Mouse (Mus musculus) heart, adult 2 months (tissue): ENCODE results near the gene Lamtor1. TPM values are rescaled to one million over a fixed set of nuclear protein-coding genes. Genes with fewer than 3 reads are reported as not detected.
A peak's percentile ranks its signal among the peaks of the same experiment; 100 is the strongest.

Source experiments
- DNase-seq, 2 experiments: peaks; one replicate each; pipeline ENCODE4 v3.0.0; 2021
- H3K27ac ChIP-seq: fragments of 200-600 bp; 2 replicates; pipeline ENCODE4 v1.8.1; 2022
- H3K27me3 ChIP-seq: fragments of 200-500 bp; 2 replicates; pipeline ENCODE4 v1.6.1; 2012; ENCODE audit warnings: mild to moderate bottlenecking, low read length, inconsistent platforms, mixed read lengths; ENCODE audit not compliant: control insufficient read depth, insufficient read depth
- H3K36me3 ChIP-seq: fragments of 200-500 bp; 2 replicates; pipeline ENCODE4 v1.6.1; 2012; ENCODE audit warnings: low read length, inconsistent platforms; ENCODE audit not compliant: control insufficient read depth, insufficient read depth
- H3K4me1 ChIP-seq: fragments of 200-500 bp; 2 replicates; pipeline ENCODE4 v1.6.1; 2011; ENCODE audit warnings: low read length; ENCODE audit not compliant: control insufficient read depth, insufficient read depth
- H3K4me3 ChIP-seq: fragments of 200-600 bp; 2 replicates; pipeline ENCODE4 v1.8.1; 2022
- H3K79me2 ChIP-seq: fragments of 200-500 bp; replicated peaks from 2 replicates; pipeline ENCODE4 v1.6.1; 2012; ENCODE audit warnings: mild to moderate bottlenecking, inconsistent platforms, low read length, moderate library complexity, mixed read lengths; ENCODE audit not compliant: control insufficient read depth, insufficient read depth
- H3K9ac ChIP-seq: fragments of 200-500 bp; 2 replicates; pipeline ENCODE4 v1.6.1; 2012; ENCODE audit warnings: low read depth, mild to moderate bottlenecking, control low read depth, inconsistent platforms, low read length, mixed read lengths
- CTCF ChIP-seq: fragments of 200-600 bp; IDR thresholded peaks from 2 replicates; pipeline ENCODE4 v1.8.1; 2022; ENCODE audit warnings: antibody characterized with exemption, mild to moderate bottlenecking, moderate library complexity
- EP300 ChIP-seq: fragments of 200-500 bp; IDR thresholded peaks from 2 replicates; pipeline ENCODE4 v1.6.1; 2011; ENCODE audit warnings: low read depth, low read length, control low read depth; ENCODE audit not compliant: insufficient read depth
- POLR2A ChIP-seq: fragments of 200-500 bp; IDR thresholded peaks from 2 replicates; pipeline ENCODE4 v1.6.1; 2011; ENCODE audit warnings: mild to moderate bottlenecking, low read depth, low read length, control low read depth; ENCODE audit not compliant: insufficient read depth
- WGBS: fragments of 180-500 bp; shearing (Covaris S2); methylation state at CpG from one replicate; pipeline ENCODE4 v1.1.7; 2018; 5-methylcytosine and 5-hydroxymethylcytosine counted together
- intact Hi-C: fragments of 180-260 bp; cut with DNase I; formaldehyde crosslinking; loops from one replicate; pipeline ENCODE4 v1.15.1; 2025
- polyA plus RNA-seq: library from polyadenylated mRNA; depleted of rRNA; stranded (reverse); fragments of >200 nt; gene quantifications from 2 replicates; pipeline ENCODE4 v1.2.3, GENCODE M21; 2012
- total RNA-seq, 2 experiments: library from RNA; stranded (reverse); gene quantifications; 2 replicates each; pipeline ENCODE4 v1.2.3; 2021

Gene Lamtor1
- total and polyA plus RNA-seq, 3 experiments: 104 to 244 (median 125) TPM

- Histone ChIP-seq H3K27ac (peak within 1 kb of the TSS; percentile 98), H3K79me2 (peaks cover 2% of the 10 kb centered on the region; the same call in 1 of the 2 replicates), H3K36me3 (no peaks in the 10 kb centered on the region), H3K27me3 (no peaks in the 10 kb centered on the region), H3K4me1 (peaks cover 7% of the 10 kb centered on the region), H3K4me3 (peak within 1 kb of the TSS; percentile 99), H3K9ac (peak within 1 kb of the TSS; percentile 88)
- intact Hi-C loops: loop anchor here (2.0 to 10.0 kb wide), 2 partner anchors 63 to 601 kb away; partner anchors contain the start of gene Atg16l2
- TF ChIP-seq CTCF (no peak), POLR2A (no peak), EP300 (no peak)
- 4% methylated on average over 11 of the region's 11 CpGs for WGBS
- no peak for DNase-seq
Measured at GRCm38 (mm10) chr7:101906287-101906681, 580 bp downstream of the Lamtor1 start, which contains the start of gene Tomt. Gene Tomt, minus strand, starts transcription at chr7:101906359.

DNA sequence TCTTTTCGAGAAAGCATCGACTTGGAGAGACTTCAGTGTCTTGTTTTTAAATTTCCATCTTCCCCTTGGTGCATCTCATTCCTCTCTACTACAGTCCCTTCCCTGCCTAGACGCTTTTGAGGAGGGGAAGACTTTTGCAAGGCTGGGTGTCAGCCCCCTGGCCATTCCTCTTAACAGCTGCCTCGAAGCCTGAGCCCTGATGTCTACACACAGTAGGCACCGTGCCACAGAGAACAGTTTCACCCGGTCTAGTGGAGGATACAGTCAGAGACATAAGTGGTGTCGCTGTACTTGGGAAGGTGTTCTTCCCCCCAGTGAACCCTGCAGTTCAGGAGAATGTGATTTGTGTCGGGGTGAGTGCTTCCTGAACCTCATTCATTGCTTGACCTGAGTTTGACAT, 992 bp downstream of the Lamtor1 start:
- TF ChIP-seq EP300: no peak

GRCm38 (mm10) chr7:101908367-101908766, 2.7 kb downstream of the Lamtor1 start:
- Histone ChIP-seq H3K4me3 (no peak overlapping the region), H3K9ac (peak overlapping the region; percentile 0; the same call in 1 of the 2 replicates)
- intact Hi-C loops: loop anchor here (2.0 to 10.0 kb wide), 2 partner anchors 22 to 604 kb away; partner anchors contain the start of gene Atg16l2

More for the DNA sequence above, 992 bp downstream of the Lamtor1 start:
- Histone ChIP-seq H3K4me1 (peaks cover 7% of the 10 kb centered on the region), H3K27ac (no peak overlapping the region; the same call in 1 of the 2 replicates), H3K4me3 (peak overlapping the region; percentile 99), H3K9ac (peak overlapping the region; percentile 88), H3K27me3 (no peaks in the 10 kb centered on the region), H3K36me3 (no peaks in the 10 kb centered on the region), H3K79me2 (peaks cover 2% of the 10 kb centered on the region; the same call in 1 of the 2 replicates)
- intact Hi-C loops: loop anchor here (2.0 to 10.0 kb wide), 2 partner anchors 62 to 602 kb away; partner anchors contain the start of gene Atg16l2
- WGBS: 26% methylated on average over 8 of the region's 8 CpGs
- DNase-seq: peak in 1 of 2 experiments; percentile 29

DNA sequence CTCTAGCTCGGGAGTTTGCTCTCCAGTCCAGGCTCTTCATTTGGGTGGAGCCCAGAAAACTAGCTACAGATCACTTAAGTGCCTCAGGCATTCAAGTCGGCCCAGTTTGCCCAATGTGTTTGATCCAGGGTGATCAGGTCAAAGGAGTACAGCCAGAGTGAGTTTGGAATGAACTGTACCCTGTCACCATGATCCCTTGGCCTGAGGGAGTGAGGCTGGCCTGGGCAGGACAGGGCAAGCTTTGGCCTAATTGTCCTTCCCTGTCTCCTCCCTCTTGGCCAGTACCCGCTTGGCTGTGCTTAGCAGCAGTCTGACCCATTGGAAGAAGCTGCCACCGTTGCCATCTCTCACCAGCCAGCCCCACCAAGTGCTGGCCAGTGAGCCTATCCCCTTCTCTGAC, 4.4 kb downstream of the Lamtor1 start:
- Histone ChIP-seq H3K27ac (peak overlapping the region; percentile 21; the same call in 1 of the 2 replicates), H3K79me2 (peaks cover 2% of the 10 kb centered on the region; the same call in 1 of the 2 replicates), H3K27me3 (no peaks in the 10 kb centered on the region), H3K4me3 (no peak overlapping the region), H3K4me1 (peaks cover 7% of the 10 kb centered on the region), H3K9ac (no peak overlapping the region), H3K36me3 (no peaks in the 10 kb centered on the region)
- 57% methylated on average over 4 of the region's 4 CpGs for WGBS
- no peak for TF ChIP-seq CTCF
- DNase-seq: peak in 1 of 2 experiments; percentile 54
- intact Hi-C loops: no loop called here

More at GRCm38 (mm10) chr7:101908367-101908766, 2.7 kb downstream of the Lamtor1 start:
- 13% methylated on average over 4 of the region's 4 CpGs for WGBS
- Histone ChIP-seq H3K79me2 (peaks cover 2% of the 10 kb centered on the region; the same call in 1 of the 2 replicates), H3K4me1 (peaks cover 7% of the 10 kb centered on the region), H3K27ac (peak overlapping the region; percentile 59), H3K27me3 (no peaks in the 10 kb centered on the region), H3K36me3 (no peaks in the 10 kb centered on the region)
- TF ChIP-seq EP300 (0 out of 2 replicates have a peak, but pooled peaks have one; percentile 11), CTCF (no peak), POLR2A (0 out of 2 replicates have a peak, but pooled peaks have one; percentile 36)
- DNase-seq: peak; percentile 49 to 54

DNA sequence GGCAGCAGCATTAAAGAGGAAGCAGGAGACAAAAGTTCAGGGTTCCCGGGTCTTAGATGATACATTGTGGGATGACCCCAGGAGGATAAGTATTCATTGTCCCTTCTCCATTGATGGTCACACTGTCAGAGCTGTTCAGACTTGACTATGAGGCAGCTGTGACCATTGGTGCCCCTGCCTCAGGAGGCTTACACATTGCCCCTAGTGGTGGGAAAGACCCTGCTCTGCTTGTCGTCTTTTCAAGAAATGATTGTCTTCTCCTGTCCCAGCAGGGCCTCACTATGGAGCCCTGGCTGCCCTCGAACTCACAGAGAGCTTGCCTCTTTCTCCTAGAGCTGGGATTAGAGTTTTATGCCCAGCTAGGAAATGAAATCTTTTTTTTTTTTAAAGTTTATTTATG, 6.3 kb downstream of the Lamtor1 start:
- H3K27me3 ChIP-seq: no peaks in the 10 kb centered on the region
- TF ChIP-seq POLR2A (no peak), CTCF (peak; percentile 27; the same call in 1 of the 2 replicates), EP300 (no peak)
- no peaks in the 10 kb centered on the region for H3K79me2 ChIP-seq
- no peak overlapping the region for H3K27ac ChIP-seq
- no peak overlapping the region for H3K4me3 ChIP-seq
- 62% methylated on average over 3 of the region's 3 CpGs for WGBS
- intact Hi-C loops: no loop called here
- no peaks in the 10 kb centered on the region for H3K36me3 ChIP-seq
- peaks cover 3% of the 10 kb centered on the region for H3K4me1 ChIP-seq
- no peak for DNase-seq
- H3K9ac ChIP-seq: no peak overlapping the region

DNA sequence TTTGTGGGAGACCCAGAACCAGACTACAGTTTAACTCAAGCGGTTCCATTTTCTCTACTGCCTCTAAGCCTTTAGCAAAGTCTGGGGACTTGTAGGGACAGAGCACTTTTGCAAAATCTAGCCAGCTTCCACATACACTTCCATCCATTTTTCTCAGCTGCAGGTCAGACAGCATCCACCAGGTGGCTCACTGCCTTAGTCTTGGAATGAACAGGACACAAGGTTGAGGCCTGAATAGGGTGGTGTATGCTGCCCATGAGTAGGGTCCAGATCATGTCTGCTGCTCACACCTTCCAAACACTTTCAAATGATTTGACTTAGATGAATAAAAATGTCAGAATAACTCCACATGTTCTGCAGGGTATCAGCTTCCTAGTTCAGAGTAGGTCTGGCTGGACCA, 12.4 kb downstream of the Lamtor1 start:
- Histone ChIP-seq H3K27me3 (no peaks in the 10 kb centered on the region), H3K9ac (no peak overlapping the region), H3K36me3 (no peaks in the 10 kb centered on the region), H3K79me2 (no peaks in the 10 kb centered on the region), H3K4me1 (no peaks in the 10 kb centered on the region), H3K27ac (no peak overlapping the region), H3K4me3 (no peak overlapping the region)
- WGBS: 12% methylated on average over 1 of the region's 1 CpGs
- 0 out of 2 replicates have a peak, but pooled peaks have one; percentile 74 for TF ChIP-seq EP300
- TF ChIP-seq CTCF: peak; percentile 93
- no peak for TF ChIP-seq POLR2A
- peak; percentile 49 to 72 for DNase-seq
- intact Hi-C loops: loop anchor here (1.0 to 2.0 kb wide), 2 partner anchors 117 to 159 kb away; no protein-coding TSS in a partner anchor
